Mouse (Mus musculus) kidney, postnatal 4 days (tissue): ENCODE measurements around the gene Fxyd3.

Source experiments
- DNase-seq, 2 experiments: peaks; one replicate each; pipeline ENCODE4 v3.0.0; 2021; ENCODE audit warnings: mixed read lengths in 2 of 2

Fxyd3 gene

GRCm38 (mm10) chr7:31076492-31076891 is at the start of gene Fxyd3:
Gene Fxyd3, minus strand, starts transcription at chr7:31076704.
- DNase-seq = no peak

- no peak for DNase-seq
Measured at GRCm38 (mm10) chr7:31125116-31125515, 48.6 kb upstream of the Fxyd3 start.

GRCm38 (mm10) chr7:31124381-31124780 is 47.9 kb upstream of the Fxyd3 start:
- DNase-seq = no peak

- DNase-seq = no peak
Measured at GRCm38 (mm10) chr7:31123697-31124096, 47.2 kb upstream of the Fxyd3 start.

GRCm38 (mm10) chr7:31122641-31123631 is 46.4 kb upstream of the Fxyd3 start:
- no peak for DNase-seq

GRCm38 (mm10) chr7:31119556-31119955 is 43.1 kb upstream of the Fxyd3 start:
- no peak for DNase-seq

- peak in 1 of 2 experiments; percentile 13 for DNase-seq
Measured at GRCm38 (mm10) chr7:31118486-31118885, 42.0 kb upstream of the Fxyd3 start.

GRCm38 (mm10) chr7:31117465-31117864 is 41.0 kb upstream of the Fxyd3 start:
- no peak for DNase-seq

- peak in 1 of 2 experiments; percentile 45 for DNase-seq
Measured at GRCm38 (mm10) chr7:31116721-31117145, 40.2 kb upstream of the Fxyd3 start.

GRCm38 (mm10) chr7:31115587-31116043 is 39.1 kb upstream of the Fxyd3 start:
- DNase-seq = peak; percentile 74 to 86

GRCm38 (mm10) chr7:31115182-31115581 is 38.7 kb upstream of the Fxyd3 start, which contains the start of gene Hpn:
Gene Hpn, minus strand, starts transcription at chr7:31115290.
- peak; percentile 71 to 86 for DNase-seq

- DNase-seq = peak; percentile 36 to 65
Measured at GRCm38 (mm10) chr7:31114646-31115045, 38.1 kb upstream of the Fxyd3 start.

- peak in 1 of 2 experiments; percentile 45 for DNase-seq
Measured at GRCm38 (mm10) chr7:31113800-31114199, 37.3 kb upstream of the Fxyd3 start.

- DNase-seq = peak in 1 of 2 experiments; percentile 31
Measured at GRCm38 (mm10) chr7:31112036-31112435, 35.5 kb upstream of the Fxyd3 start.

GRCm38 (mm10) chr7:31110861-31111385 is 34.4 kb upstream of the Fxyd3 start:
- peak in 1 of 2 experiments; percentile 47 for DNase-seq

GRCm38 (mm10) chr7:31109796-31110195 is 33.3 kb upstream of the Fxyd3 start:
- DNase-seq = no peak

- DNase-seq = peak; percentile 62 to 74
Measured at GRCm38 (mm10) chr7:31109091-31109490, 32.6 kb upstream of the Fxyd3 start.

GRCm38 (mm10) chr7:31107781-31108180 is 31.3 kb upstream of the Fxyd3 start:
- no peak for DNase-seq

GRCm38 (mm10) chr7:31106166-31106565 is 29.7 kb upstream of the Fxyd3 start:
- DNase-seq = no peak

GRCm38 (mm10) chr7:31105061-31105768 is 28.7 kb upstream of the Fxyd3 start:
- peak; percentile 77 to 79 for DNase-seq

- DNase-seq = no peak
Measured at GRCm38 (mm10) chr7:31100786-31101185, 24.3 kb upstream of the Fxyd3 start.

- no peak for DNase-seq
Measured at GRCm38 (mm10) chr7:31099612-31099982, 23.1 kb upstream of the Fxyd3 start.
